Mouse (Mus musculus) gastrocnemius, adult 2 months (tissue): Measurements from ENCODE around the gene Arfgef2. TPM values are rescaled to one million over a fixed set of nuclear protein-coding genes. Genes with fewer than 3 reads are reported as not detected.

ENCODE experiments used
- DNase-seq: peaks from one replicate; pipeline ENCODE4 v3.0.0; 2022
- H3K27ac ChIP-seq: fragments of 200-600 bp; 2 replicates; pipeline ENCODE4 v1.8.1; 2022; ENCODE audit warnings: mild to moderate bottlenecking
- H3K4me3 ChIP-seq: fragments of 200-600 bp; 2 replicates; pipeline ENCODE4 v1.8.1; 2022; ENCODE audit warnings: mild to moderate bottlenecking, moderate library complexity
- CTCF ChIP-seq: fragments of 200-600 bp; IDR thresholded peaks from 2 replicates; pipeline ENCODE4 v1.8.1; 2022; ENCODE audit warnings: antibody characterized with exemption, mild to moderate bottlenecking, moderate library complexity
- intact Hi-C: fragments of 180-260 bp; cut with DNase I; formaldehyde crosslinking; loops from one replicate; pipeline ENCODE4 v1.15.1; 2025
- total RNA-seq, 2 experiments: library from RNA; stranded (reverse); gene quantifications; 2 replicates each; pipeline ENCODE4 v1.2.3; 2021

Arfgef2 gene
- total RNA-seq, 2 experiments from 2014 or later = 24.9 to 30.9 TPM

DNA sequence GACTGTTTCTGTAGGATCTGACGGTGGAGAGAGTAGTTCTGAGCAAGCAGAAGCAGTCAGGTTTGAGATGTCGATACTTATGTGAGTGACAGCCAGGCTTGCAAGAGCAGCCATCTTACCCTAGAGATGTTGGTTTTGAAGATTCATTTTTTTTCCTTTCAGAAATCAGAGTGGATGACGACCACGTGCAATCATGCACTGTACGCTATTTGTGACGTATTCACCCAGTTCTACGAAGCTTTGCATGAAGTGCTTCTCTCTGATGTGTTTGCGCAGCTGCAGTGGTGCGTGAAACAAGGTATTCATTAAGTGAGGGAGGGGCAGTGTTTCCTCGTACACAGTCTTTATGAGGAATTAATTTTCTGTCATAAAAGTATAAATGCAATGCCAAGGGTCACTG, 70.9 kb downstream of the Arfgef2 start:
- H3K27ac ChIP-seq = no peak overlapping the region
- no peak for DNase-seq
- H3K4me3 ChIP-seq = no peak overlapping the region
- intact Hi-C loops = loop anchor here (5.0 kb wide), 1 partner anchor 56 kb away; no protein-coding TSS in a partner anchor
- TF ChIP-seq CTCF = no peak

DNA sequence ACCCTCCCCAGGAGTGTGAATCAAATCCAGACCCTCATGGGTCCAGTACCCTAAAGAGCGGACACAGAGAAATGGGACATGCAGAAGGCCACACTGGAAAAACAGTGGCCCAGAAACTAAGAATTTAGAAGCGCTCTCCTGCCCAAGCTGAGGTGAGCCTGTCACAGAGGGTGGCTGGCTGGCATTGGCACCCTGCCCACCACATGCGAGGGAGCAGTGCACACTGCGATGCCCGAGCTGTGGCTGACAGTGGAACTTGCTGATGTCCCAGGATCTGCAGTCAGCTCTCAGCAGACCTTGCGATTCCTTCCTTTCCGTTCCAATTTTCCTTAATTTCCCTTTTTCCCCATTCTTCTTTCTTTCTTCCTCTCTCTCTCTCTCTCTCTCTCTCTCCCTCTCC, 79.7 kb downstream of the Arfgef2 start:
- intact Hi-C loops = no loop called here
- Histone ChIP-seq H3K4me3 (no peak overlapping the region), H3K27ac (no peak overlapping the region)
- TF ChIP-seq CTCF = no peak
- DNase-seq = peak; percentile 30

DNA sequence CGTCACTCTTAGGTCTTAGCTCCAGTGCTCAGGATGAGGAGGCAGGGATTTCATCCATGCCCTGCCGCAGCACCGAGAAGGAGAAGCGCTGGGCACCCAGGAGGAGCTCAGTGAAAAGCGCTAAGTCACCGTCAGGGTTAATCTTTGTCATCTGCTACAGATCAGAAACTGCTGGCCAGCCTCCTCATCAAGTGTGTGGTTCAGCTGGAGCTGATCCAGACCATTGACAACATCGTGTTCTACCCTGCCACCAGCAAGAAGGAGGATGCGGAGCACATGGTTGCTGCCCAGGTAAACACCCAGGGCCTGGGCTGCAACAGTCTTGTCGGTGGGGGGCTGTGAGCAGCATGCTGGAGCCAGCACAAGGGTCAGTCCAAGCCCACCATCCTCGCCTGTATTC, 80.2 kb downstream of the Arfgef2 start:
- DNase-seq = no peak
- intact Hi-C loops = no loop called here
- H3K27ac ChIP-seq = no peak overlapping the region
- H3K4me3 ChIP-seq = no peak overlapping the region
- no peak for TF ChIP-seq CTCF

DNA sequence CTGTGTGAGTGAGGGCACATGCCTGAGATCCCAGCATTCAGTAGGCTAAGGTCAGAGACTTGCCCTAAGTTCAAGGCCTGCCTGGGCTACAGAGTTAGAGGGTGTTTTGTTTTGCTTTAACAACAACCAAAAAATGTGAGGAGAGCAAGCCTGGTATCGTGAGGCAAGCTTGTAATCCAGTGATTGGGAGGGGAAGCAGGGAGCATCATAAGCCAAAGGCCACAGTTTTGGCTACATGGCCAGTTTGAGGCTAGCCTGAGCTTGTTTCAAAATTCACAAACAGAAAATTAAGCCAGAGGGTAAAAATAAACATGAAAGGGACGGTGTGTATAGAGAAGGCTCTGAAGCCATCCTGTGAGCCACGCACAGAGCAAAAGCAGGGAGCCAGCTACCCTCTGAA, 80.8 kb downstream of the Arfgef2 start:
- Histone ChIP-seq H3K4me3 (no peak overlapping the region), H3K27ac (no peak overlapping the region)
- DNase-seq = no peak
- TF ChIP-seq CTCF = no peak
- intact Hi-C loops = no loop called here

DNA sequence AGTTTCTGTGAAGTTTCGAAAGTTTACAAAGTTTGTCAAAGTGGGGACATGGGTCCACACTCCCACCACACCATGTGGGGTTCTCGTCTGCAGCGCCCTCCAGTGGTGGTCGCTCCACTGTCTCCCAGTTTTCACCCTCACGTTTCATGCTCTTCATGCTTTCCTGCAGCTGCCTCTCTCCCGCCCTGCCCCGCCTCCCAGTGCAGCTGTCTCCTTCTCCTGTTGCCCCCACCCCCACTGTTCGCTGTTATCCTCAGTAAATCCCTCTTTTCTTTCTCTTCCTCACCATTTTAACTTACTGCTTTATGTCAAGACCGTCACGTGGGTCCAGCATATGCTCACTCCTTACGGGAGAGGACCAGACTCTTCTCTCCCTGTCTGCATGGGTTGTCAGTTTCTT, 82.4 kb downstream of the Arfgef2 start:
- intact Hi-C loops = no loop called here

DNA sequence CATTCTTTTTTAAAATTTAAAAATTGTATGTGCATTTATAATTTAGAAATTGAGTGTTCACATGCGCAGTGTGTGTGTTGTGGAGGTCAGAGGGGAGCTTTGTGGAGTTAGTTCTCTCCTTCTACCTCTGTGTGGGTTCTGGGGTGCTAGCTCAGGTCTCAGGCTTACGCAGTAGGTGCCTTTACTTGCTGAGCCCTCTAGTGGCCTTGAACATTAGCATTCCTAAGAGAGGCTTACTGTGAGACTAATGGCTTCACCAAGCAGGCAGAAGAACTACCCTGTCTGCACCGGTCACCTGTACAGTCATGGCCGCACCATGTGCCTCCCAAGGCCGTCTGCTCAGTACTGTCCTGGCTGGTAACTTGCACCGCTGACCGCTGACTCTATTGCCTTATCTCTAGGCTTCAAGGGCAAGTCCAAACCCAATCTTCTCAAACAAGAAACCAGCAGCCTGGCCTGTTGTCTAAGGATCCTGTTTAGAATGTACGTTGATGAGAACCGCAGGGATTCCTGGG, 86.0 kb downstream of the Arfgef2 start:
- H3K27ac ChIP-seq = no peak overlapping the region
- intact Hi-C loops = no loop called here
- TF ChIP-seq CTCF = no peak
- H3K4me3 ChIP-seq = no peak overlapping the region
- no peak for DNase-seq

More for the DNA sequence above, 82.4 kb downstream of the Arfgef2 start:
- Histone ChIP-seq H3K27ac (no peak overlapping the region), H3K4me3 (no peak overlapping the region)
- DNase-seq = no peak
- TF ChIP-seq CTCF = peak; percentile 38; the same call in 1 of the 2 replicates

DNA sequence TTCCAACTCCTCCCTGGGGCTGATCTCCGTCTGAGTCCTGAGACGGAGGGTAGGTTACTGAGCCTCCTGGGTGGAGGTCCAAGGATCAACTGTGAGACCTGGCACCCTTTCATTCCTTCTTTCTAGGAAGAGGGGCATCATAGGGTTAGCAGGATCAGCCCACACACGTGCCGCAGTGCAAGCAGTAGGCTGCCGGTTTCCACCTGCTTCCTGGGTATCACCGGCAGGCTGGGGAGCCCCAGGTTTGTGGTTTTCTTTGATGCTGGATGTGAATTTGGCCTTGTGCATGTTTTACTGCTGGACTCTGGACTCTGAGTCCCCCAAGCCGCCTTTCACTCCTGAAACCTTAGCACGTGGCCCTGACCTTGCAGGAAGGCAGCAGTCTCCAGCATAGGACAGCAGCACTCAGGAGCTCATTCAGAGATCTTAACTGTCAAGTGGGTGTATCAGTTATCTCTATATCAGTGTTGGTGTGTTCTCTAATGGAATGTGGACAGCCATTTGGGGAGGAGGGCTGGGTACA, 86.8 kb downstream of the Arfgef2 start:
- intact Hi-C loops = no loop called here
- no peak for TF ChIP-seq CTCF

DNA sequence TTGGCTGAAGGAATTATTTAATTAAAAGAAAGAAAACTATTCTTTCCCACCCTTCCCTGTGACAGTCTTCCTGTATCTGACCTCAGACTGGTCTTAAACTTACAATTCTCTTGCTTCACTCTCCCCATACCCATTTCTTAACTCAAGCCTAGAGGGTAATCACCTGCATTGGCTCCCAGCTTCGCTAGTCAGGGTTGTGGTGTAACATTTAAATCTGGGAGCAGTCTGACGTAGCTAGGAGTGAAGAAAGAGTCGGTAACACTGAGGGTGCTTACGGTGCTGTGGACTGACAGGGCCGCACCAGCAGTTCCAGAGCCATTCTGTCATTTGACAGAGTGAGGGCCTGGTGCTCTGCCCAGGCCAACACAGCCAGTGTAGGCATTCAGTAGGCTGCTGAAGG, 87.6 kb downstream of the Arfgef2 start:
- no peak overlapping the region for H3K4me3 ChIP-seq
- no peak overlapping the region for H3K27ac ChIP-seq
- no peak for TF ChIP-seq CTCF
- intact Hi-C loops = no loop called here
- no peak for DNase-seq

More for the DNA sequence above, 86.8 kb downstream of the Arfgef2 start:
- H3K27ac ChIP-seq = no peak overlapping the region
- no peak overlapping the region for H3K4me3 ChIP-seq
- no peak for DNase-seq

DNA sequence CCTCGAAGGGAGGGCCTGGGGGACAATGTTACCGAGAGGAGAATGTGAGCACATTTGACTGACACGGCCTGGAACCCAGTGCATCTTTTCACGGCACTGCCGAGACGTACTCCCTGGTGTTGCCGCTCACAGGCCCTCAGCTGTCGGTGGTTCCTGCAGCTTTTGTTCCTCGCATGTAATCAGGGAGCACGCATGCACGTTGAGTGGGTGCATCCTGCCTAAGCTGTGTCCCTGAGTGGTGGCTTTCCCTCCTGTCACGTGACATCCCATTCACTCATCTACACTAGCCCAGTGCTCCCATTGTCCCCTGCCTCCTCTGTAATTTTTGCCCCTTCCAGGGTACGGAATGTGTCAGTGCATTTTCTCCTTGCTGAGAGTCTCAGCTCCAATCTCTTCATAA, 91.0 kb downstream of the Arfgef2 start:
- DNase-seq = no peak
- H3K4me3 ChIP-seq = no peak overlapping the region
- no peak overlapping the region for H3K27ac ChIP-seq
- TF ChIP-seq CTCF = no peak
- intact Hi-C loops = no loop called here

DNA sequence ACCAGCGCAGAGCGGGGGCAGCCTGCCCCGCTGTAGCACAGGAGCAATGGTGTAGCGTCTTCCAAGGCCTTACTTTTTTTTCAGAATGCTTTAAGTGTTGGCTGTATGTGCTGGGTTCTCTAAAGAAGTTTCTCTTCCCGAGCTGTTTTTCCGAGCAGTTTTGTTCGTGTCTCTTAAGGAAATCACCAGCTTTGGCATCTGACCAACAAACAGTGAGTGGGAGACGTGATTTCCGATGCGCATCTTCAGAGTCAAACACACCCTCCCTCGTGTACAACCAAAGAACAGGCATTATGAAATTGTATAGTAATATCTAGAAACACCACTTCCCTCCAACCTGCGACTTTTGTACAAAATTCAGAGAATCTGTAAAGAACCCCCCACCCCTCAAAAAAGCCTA, 91.6 kb downstream of the Arfgef2 start:
- Histone ChIP-seq H3K4me3 (no peak overlapping the region), H3K27ac (no peak overlapping the region)
- intact Hi-C loops = no loop called here
- DNase-seq = no peak
- TF ChIP-seq CTCF = no peak

DNA sequence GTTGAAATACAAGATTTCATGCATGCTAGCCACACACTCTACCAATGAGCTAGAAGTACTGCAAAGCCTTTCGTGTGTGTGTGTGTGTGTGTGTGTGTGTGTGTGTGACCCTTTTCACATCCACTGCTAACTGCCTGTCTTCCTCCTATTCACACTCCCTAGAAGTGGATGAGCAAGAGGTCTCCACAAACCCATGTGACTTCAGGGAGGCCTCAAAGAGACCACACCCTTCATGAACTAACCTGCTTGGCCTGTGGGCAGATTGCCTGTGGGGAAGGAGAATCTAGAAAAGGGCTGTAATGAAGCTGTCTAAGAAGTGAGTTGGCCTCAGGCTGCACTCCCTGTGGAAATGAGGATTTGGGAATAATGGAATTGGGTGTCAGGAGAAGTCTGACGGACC, 93.8 kb downstream of the Arfgef2 start:
- no peak overlapping the region for H3K27ac ChIP-seq
- H3K4me3 ChIP-seq = no peak overlapping the region
- TF ChIP-seq CTCF = no peak
- no peak for DNase-seq
- intact Hi-C loops = no loop called here

DNA sequence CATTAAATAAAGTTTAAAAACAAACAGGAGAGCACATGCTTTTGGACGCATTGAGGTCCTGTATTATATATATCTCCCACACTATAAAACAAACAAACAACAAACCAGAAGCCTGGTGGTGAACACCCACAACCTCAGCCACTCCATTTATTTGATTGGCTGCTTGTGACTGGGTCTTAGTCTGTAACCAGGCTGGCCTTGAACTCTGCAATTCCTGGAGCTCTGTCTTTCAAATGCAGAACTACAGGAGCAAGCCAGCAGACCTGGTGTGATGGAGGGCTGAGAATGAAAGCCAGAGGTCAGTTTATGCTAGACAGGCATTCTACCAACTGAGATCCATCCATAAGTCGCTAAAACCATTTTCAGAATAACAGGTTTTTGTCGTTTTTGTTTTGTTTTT, 94.4 kb downstream of the Arfgef2 start:
- intact Hi-C loops = no loop called here
- Histone ChIP-seq H3K4me3 (no peak overlapping the region), H3K27ac (no peak overlapping the region)
- DNase-seq = no peak
- no peak for TF ChIP-seq CTCF

DNA sequence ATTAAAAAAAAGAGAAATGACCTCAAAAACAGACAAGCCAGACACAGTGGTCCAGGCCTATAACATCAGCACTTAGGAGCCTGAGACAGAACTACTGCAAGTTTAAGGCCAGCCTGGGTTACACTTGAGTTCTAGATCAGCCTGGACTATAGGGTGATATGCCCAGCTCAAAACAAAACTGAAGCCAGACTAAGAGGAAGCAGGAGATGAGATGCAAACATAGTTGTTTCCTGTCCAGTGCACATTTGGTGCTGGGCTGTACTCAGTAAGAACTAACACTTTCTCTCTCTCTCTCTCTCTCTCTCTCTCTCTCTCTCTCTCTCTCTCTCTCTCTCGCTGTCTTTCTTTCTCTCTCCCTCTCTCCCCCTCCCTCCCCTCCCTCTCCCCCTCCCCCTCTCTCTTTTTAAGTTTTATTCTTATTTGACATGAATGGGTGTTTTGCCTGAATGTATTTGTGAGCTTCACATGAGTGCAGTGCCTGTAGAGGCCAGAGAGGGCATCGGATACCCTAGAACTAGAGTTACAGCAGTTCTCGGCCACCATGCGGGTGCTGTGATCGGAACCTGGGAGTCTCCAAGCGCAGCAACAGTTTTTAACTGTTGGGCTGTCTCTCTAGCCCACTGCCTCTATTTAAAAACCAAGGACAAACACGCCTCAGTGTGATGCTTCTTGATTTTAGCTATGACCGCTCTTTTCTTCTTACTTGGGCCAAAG, 95.6 kb downstream of the Arfgef2 start:
- TF ChIP-seq CTCF = no peak
- Histone ChIP-seq H3K4me3 (no peak overlapping the region), H3K27ac (no peak overlapping the region)
- intact Hi-C loops = no loop called here
- DNase-seq = no peak

DNA sequence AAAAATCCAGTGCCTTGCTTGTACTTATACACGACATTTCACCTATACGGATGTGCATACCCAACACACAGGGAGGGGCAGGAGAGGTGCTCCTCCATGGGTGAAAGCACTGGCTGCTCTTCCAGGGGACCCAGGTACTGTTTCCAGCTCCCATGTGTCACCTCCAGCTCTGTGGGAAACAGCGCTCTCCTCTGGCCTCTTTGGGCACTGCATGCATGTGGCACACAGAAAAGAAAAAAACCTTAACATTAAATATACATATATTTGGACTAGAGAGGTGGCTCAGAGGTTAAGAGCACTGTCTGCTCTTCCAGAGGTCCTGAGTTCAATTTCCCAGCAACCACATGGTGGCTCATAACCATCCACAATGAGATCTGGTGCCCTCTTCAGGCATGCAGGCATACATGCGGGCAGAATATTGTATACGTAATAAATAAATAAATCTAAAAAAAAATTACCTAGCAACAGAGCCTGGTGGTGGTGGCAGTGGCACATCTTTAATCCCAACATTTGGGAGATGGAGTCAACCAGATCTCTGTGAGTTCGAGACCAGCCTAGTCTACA, 98.4 kb downstream of the Arfgef2 start:
- no peak overlapping the region for H3K4me3 ChIP-seq
- no peak overlapping the region for H3K27ac ChIP-seq
- TF ChIP-seq CTCF = peak; percentile 21; the same call in 1 of the 2 replicates
- no peak for DNase-seq
- intact Hi-C loops = no loop called here
